Mouse (Mus musculus): ENCODE data around the gene Rpl13a.

DNA sequence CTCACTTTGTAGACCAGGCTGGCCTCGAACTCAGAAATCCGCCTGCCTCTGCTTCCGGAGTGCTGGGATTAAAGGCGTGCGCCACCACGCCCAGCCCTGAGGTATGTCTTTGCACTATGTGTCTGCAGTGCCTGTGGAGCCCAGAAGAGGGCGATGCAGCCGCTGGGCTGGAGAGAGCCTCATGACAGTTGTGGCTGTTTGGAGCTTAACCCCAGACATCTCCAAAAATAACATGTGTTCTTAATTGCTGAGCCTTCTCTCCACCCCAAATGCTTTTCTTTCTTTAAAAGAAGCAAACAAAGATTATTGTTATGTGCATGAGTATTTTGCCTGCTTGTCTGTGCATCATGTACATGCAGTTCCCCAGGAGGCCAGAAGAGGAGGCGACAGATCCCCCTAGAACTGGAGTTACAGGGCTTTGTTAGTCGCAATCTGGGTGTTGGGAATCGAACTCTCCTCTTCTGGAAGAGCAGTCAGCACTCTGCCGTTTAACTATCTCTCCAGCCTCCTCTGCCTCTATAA, 26.5 kb upstream of the Rpl13a start:
- TF ChIP-seq CTCF (IDR thresholded peaks at IDR 0.05; ENCODE audit: borderline replicate concordance, control insufficient read depth, extremely low read depth, insufficient read depth, low read length, poor library complexity) (0 out of 2 replicates have a peak, but pooled peaks have one; percentile 27), POLR2A (IDR thresholded peaks at IDR 0.05; ENCODE audit: control insufficient read depth, extremely low read depth, insufficient read depth, low read length, poor library complexity) (no peak)
